In genomic region chr6:65642431-65642830, GRCm38 (mm10) we compare ENCODE assay signal across 28 mouse cellular contexts. TPM values are rescaled to one million over a fixed set of nuclear protein-coding genes. Genes with fewer than 3 reads are reported as not detected.
DNase-seq lines count a peak whose midpoint lies in the region; ATAC-seq lines count a peak whose summit lies in the region.
"Had no signal": no experiment of that assay in that cellular context is flagged by ENCODE, and none has a peak within 500 bp of the region (broad histone marks: within the 10 kb centered on the region; RNA-seq: fewer than 3 reads in every experiment).

No protein-coding gene starts in this region.

- H3K4me3 ChIP-seq in heart, embryonic 12.5 days, result no peak overlapping the region
- H3K4me3 ChIP-seq in lung, embryonic 16.5 days (ENCODE audit: low read length), result no peak overlapping the region
- H3K4me3 ChIP-seq: embryonic facial prominence, embryonic 10.5 days; embryonic facial prominence, embryonic 13.5 days; erythroblast, embryonic 14.5 days; forebrain, embryonic 15.5 days; heart, adult 2 months; heart, embryonic 15.5 days; hindbrain, embryonic 10.5 days; hindbrain, embryonic 13.5 days; intestine, embryonic 15.5 days had no signal

- no peak overlapping the region for H3K9ac ChIP-seq in heart, embryonic 12.5 days
- no peak overlapping the region for H3K9ac ChIP-seq in lung, embryonic 16.5 days (ENCODE audit: low read length)
- H3K9ac ChIP-seq: embryonic facial prominence, embryonic 13.5 days; forebrain, embryonic 15.5 days; heart, embryonic 15.5 days; hindbrain, embryonic 13.5 days; intestine, embryonic 15.5 days had no signal

- no peak overlapping the region for H3K4me2 ChIP-seq in heart, embryonic 12.5 days
- no peak overlapping the region for H3K4me2 ChIP-seq in lung, embryonic 16.5 days (ENCODE audit: low read depth, low read length)
- H3K4me2 ChIP-seq: embryonic facial prominence, embryonic 13.5 days; forebrain, embryonic 15.5 days; heart, embryonic 11.5 days; heart, embryonic 15.5 days; hindbrain, embryonic 13.5 days; intestine, embryonic 15.5 days had no signal

- no peaks in the 10 kb centered on the region for H3K36me3 ChIP-seq in heart, embryonic 12.5 days
- H3K36me3 ChIP-seq in lung, embryonic 16.5 days (ENCODE audit: control insufficient read depth, insufficient read depth, low read length), result no peaks in the 10 kb centered on the region
- H3K36me3 ChIP-seq: embryonic facial prominence, embryonic 10.5 days; embryonic facial prominence, embryonic 13.5 days; forebrain, embryonic 15.5 days; heart, embryonic 15.5 days; hindbrain, embryonic 10.5 days; hindbrain, embryonic 13.5 days; intestine, embryonic 15.5 days had no signal

- 0 out of 2 replicates have a peak, but pooled peaks cover 4% of the 10 kb centered on the region for H3K4me1 ChIP-seq in heart, embryonic 12.5 days (replicated peaks)
- H3K4me1 ChIP-seq in lung, embryonic 16.5 days (replicated peaks; ENCODE audit: control insufficient read depth, insufficient read depth, low read length), result peaks cover 5% of the 10 kb centered on the region
- H3K4me1 ChIP-seq: embryonic facial prominence, embryonic 10.5 days; embryonic facial prominence, embryonic 13.5 days; forebrain, embryonic 15.5 days; heart, embryonic 15.5 days; hindbrain, embryonic 13.5 days; intestine, embryonic 15.5 days had no signal

- no peak overlapping the region; the same call in 1 of the 2 replicates for H3K27ac ChIP-seq in heart, embryonic 12.5 days (ENCODE audit: poor library complexity, severe bottlenecking)
- H3K27ac ChIP-seq in lung, embryonic 16.5 days (ENCODE audit: low read length), result no peak overlapping the region
- H3K27ac ChIP-seq: embryonic facial prominence, embryonic 10.5 days; embryonic facial prominence, embryonic 13.5 days; forebrain, embryonic 15.5 days; heart, adult 2 months; heart, embryonic 15.5 days; hindbrain, embryonic 10.5 days; hindbrain, embryonic 13.5 days; intestine, embryonic 15.5 days had no signal

- peak; percentile 61; the same call in 1 of the 2 replicates for ATAC-seq in heart, embryonic 12.5 days (ENCODE audit: insufficient number of reproducible peaks, low FRiP score)
- peak; percentile 24; the same call in 1 of the 2 replicates for ATAC-seq in lung, embryonic 16.5 days (ENCODE audit: low read depth)
- ATAC-seq: activated CD4-positive, CD25-positive, alpha-beta regulatory T cell, adult 4 months; forebrain, embryonic 15.5 days; hindbrain, embryonic 16.5 days; intestine, embryonic 15.5 days had no signal

- DNase-seq in cerebellum, postnatal 10 days, result peak; percentile 5 to 8
- no peak for DNase-seq in cerebellum, adult 18-20 months
- DNase-seq in heart, adult 9 months (ENCODE audit: low spot score in 2 of 2), result no peak
- no peak for DNase-seq in lung, postnatal 36 days
- DNase-seq: adrenal gland, adult 8-10 months; adrenal gland, postnatal 25 days; cerebellum, adult 2 months; cerebellum, adult 9-11 months; cerebellum, postnatal 36 days; embryo, embryonic 11 days; gastrocnemius, postnatal 10 days; gastrocnemius, postnatal 36 days; heart, adult 2 months; heart, postnatal 10 days; heart, postnatal 36 days had no signal

- H3K9me3 ChIP-seq in heart, embryonic 12.5 days (replicated peaks), result peaks cover 10% of the 10 kb centered on the region; the same call in 1 of the 2 replicates
- H3K9me3 ChIP-seq in lung, embryonic 16.5 days (ENCODE audit: control insufficient read depth, low read length), result peaks cover 3% of the 10 kb centered on the region; the same call in 1 of the 2 replicates
- H3K9me3 ChIP-seq: intestine, embryonic 15.5 days had no signal

- no peaks in the 10 kb centered on the region for H3K27me3 ChIP-seq in heart, embryonic 12.5 days (replicated peaks)
- H3K27me3 ChIP-seq in lung, embryonic 16.5 days (ENCODE audit: control insufficient read depth, insufficient read depth, low read depth, low read length), result no peaks in the 10 kb centered on the region
- H3K27me3 ChIP-seq: embryonic facial prominence, embryonic 13.5 days; forebrain, embryonic 15.5 days; heart, embryonic 15.5 days; hindbrain, embryonic 13.5 days; intestine, embryonic 15.5 days had no signal

RNA-seq across cellular contexts. Expression of gene Ndnf, which starts 29.0 kb away (rescaled TPM):
- 1.6 and 2.0 TPM in 2 replicates for polyA plus RNA-seq in heart, embryonic 12.5 days (2016; fragmentation: Nextera tagmentation; extraction: Ambion mirVana)
- 68.0 and 78.5 TPM in 2 replicates for polyA plus RNA-seq in lung, embryonic 16.5 days (2015; fragmentation: Nextera tagmentation; extraction: Ambion mirVana)
- polyA plus RNA-seq: erythroblast, embryonic 14.5 days had no signal

Comparison
In these comparisons a context has a peak if more than half of its experiments do, and no peak if none do; other contexts are left out.
1. DNase-seq: peak in cerebellum, postnatal 10 days (2 of 2); none in cerebellum, adult 18-20 months (0 of 2), heart, adult 9 months (0 of 2) and lung, postnatal 36 days (single experiment).
2. RNA of gene Ndnf, which starts 29.0 kb away (polyA plus RNA-seq): 68.0 to 78.5 TPM in lung, embryonic 16.5 days; 1.6 to 2.0 TPM in heart, embryonic 12.5 days; every median in the first group is over 10 times any median in the second.